Mouse (Mus musculus) heart, adult 9 months (tissue): ENCODE data around the gene Cyba.
A peak's percentile ranks its signal among the peaks of the same experiment; 100 is the strongest.

Experiments used
- DNase-seq, 2 experiments: peaks; one replicate each; pipeline ENCODE4 v3.0.0; 2022; ENCODE audit warnings: low spot score in 2 of 2

Gene Cyba

DNA sequence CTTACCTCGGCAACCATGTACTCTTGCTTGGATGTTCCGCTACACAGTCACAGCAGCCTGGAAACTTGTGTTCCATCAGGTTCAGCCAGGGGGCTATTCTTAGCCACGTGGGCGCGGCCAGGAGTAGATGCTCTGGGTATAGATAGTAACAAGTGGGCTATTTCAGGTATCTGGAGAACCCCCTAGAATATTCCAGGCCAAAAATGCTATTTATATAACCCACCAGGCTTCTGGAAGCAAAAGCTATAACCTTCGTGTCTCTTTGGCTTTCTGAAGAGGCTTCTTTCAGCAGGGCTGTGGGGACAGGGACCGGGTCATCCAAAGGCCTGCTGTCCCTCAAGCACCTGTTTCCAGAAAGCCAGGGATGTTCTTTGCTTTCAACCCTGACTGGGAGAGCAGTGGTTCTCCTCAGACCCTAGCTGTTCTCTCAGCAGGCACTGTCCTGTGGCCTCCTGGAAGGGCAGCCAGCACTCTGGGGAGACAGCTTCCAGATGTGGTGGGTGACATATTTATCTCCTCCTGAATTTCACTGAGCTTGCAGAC, 18.5 kb upstream of the Cyba start:
- DNase-seq: peak; percentile 74 to 80

DNA sequence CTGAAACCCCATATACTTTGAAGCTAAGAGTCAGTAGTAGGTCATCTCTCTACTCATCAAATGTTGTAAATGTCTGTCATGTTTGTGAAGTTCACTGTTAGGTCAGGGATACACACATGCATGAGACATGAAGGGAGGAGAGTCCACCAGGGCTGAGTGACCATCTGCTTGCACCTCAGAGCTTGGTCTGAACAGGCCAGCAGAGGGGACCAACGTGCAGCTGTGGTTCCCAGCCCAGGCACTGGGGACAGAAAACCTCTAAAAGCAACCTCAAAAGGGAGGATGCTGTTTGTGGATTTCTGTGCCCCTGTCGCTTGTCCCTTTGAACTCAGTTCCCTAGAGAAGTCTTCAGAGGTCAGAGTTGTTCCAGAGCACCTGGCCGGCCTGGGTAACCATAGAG, 12.5 kb upstream of the Cyba start:
- DNase-seq: no peak

DNA sequence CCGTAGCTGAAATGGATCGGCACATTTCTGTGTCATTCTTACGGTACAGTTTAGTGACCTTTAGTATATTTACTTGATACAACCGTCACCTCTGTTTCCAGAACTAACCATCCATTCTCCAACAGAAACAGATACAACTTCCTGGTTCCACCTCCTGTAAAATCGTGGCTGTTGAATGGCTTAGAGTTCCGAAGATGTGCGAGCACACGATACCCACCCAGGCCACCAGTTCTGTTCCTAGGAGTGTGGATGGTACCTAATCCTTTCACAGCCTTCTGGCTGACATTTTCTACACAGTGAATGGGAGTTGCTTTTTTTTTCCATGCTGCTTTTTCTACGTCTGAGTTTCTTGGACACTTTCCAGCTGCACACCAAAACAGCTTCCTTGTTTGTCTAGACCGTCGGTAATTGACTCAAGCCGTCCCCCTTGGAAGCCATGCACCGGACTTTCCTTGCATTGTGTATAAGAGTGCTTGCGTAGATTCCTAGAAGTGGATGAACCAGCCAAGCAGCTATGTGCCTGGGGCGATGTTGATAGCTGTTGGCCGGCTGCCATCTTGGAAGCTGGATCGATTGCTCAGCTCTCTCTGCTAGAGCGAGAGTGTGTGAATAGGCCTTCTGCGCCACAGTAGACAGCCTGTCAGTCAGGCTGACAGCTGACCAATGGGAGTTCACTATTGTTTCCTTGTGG, 11.5 kb upstream of the Cyba start:
- peak; percentile 83 to 90 for DNase-seq

DNA sequence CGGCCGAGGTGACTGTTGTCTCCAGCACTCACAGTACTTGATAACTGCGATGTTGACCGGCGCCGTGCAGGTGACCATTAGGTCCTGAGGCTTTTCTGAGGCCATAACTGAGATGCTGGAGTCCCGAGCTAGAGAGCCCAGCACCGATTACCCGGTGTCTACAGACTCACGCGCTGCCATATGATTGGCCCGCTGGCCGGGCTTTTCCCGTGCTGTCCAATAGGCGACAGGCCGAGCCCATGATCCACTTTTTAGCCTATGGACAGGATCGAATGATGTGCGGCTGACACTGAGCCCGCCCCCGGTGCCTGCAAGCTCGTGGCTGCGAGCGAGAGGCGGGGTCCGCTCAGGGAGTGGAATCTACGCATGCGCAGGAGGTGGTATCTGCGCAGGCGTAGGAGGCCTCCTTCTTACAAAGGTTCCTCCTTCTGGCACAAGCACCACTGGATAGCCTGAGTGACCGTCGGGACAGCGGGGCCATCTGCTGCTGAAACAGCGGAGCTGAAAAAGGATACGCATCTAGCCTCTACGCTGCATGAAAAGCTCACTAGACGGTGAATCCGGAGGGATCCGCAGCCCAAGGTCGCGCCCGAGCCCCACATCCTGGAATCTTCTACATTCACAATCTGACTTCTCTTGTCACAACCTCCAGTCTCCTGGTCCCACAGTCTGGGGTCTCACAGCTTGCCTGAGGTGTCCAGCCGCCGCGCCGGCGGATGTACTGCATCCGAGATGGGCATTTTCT, 10.7 kb upstream of the Cyba start, which contains the start of gene Mvd:
Gene Mvd (minus strand): TSS at position 161 of the 745 bp plus-strand sequence.
- peak; percentile 99 to 100 for DNase-seq

DNA sequence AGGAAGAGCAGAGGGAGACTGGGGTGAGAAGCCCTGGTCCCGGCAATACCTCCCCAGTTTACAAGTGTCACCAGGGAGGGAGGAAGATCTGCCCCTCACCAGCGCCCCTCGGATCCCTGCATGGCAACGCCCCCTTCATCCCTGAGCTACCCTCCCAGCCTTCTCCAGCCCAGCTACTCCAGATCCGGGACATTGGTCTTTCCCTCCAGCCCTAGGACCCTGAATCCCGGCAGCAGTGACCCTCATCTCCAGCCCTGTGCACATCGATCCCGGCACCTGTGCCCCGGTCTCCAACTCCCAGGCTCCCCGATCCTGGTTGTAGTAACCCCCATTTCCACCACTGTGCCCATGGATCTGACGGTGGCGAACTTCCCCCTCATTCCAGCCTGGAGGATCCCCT, 10.1 kb upstream of the Cyba start:
- DNase-seq: peak in 1 of 2 experiments; percentile 28

DNA sequence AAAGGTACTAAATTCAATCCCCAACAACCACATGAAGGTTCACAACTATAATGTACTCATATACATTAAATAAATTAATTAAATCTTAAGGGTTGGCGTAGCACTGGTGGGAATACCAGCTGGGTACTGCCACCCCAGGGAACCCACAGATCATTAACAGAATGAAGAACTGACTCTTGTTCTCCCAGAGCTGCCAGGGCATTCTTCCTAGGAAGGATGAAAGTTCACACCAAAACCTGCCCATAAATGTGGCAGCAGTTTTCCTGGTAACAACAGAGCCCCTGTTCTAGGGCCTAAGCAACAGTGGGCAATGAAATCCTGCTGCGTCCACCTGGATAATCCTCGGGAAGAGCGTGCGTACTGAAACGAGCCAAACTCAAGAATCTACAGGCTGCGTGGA, 9.6 kb upstream of the Cyba start:
- DNase-seq: no peak

DNA sequence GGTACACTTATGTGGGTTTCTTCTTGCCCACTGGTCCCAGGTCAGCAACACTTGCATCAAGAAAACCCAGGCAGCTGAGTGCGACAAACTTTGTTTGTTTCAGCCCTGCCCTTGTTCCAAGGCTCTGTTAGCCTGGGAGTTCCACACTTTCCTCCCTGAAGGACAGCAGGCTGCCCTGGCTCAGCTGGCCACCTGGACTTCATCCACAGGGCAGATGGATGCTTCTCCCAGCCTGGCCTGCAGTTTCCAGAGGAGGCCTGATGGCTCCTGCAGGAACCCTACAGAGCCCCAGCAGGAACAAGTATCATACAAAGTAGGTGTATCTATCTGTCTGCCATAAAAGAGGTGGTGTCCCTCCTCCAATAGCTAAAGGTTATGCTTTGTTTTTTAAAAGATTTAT, 8.6 kb upstream of the Cyba start:
- no peak for DNase-seq

DNA sequence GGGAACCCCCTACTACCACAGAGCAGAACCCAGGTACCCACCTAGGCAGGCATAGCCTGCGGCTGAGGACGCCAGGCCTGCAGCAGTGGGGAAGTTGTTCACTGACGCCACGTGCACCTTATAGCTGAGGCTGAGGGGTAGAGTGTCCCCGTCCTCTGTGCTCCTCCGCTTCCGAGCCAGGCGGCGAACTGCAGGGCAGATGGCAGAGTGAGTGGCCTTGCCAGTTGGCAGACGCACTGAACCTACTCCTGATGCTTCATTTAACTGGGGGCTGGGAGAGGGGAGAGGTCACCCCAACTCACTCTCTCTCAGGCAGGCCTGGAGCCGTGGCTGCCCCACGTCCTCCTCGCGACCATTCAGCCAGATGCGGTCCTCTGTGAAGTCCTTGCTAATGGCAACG, 6.6 kb upstream of the Cyba start:
- no peak for DNase-seq

DNA sequence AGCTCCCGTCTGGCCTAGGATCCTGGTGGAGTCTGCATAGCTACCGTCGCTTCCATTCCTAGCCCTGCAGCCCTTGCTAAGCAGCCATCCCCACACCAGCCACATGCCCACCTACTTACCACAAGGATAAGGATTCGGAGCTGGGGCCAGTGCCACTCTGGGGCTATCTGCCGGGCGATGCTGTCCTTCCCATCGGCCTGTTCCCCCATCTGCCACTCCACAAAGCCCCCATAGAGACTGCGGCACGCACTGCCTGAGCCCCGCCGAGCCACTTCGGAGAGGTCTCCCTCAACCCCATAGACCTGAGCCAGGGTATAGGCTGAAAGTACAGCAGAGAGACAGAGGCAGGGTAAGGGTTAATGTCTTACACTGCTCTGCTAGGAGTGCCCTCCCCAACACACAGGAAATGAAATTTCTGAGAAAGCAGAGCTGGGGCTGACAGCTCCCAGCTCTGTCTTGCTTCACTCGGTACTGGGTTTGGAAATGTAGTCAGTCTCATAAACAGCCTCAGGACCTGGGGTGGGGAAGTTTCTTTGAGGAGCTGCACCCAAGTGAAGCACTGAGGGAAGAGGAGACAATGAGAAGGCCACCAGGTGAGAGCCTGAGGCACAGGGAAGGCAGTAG, 5.1 kb upstream of the Cyba start:
- DNase-seq: no peak

DNA sequence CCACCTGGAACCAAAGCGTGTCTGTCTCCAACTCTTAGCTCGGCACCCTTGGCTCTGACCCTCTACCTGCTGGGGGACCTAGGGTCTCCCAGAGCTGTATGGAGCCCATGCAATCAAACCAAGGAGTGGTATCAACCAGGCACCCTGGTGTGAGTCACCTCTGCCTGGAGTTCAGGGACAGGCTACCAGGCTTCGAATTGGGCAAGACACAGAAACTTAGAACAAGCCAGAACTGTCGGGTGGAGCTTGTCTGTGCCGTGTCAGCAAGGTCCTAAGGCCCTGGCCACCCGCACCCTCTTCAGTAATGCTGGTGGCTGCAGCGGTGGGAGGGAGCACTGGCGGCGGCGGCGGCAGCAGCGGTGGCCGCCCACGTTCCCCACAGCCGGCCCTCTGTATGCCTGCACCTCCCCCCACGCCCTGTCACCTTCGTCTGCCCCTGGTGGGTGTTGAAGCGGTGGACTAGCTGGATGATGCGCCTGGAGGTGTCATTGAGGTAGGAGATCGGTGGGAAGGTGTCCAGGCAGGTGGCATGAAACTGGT, 3.9 kb upstream of the Cyba start:
- DNase-seq: no peak

DNA sequence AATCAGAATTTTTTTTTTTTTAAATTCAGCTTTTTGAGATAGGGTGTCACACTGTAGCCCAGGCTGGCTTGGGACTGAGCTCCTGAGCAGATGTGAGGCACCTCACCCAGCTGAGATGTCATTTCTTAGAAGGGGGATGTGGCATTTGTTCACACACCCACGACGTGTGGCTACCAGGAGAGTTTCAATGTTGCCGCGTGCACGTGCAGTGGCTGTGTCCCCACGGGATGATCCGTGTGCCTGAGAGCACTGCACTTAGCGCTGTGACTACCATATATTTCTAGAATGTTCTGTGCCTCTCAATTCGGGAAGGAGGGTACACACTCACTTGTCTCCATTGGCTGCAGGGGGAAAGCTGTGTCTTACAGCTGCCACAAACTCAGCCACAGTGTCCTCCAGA, 3.4 kb upstream of the Cyba start:
- DNase-seq: no peak

DNA sequence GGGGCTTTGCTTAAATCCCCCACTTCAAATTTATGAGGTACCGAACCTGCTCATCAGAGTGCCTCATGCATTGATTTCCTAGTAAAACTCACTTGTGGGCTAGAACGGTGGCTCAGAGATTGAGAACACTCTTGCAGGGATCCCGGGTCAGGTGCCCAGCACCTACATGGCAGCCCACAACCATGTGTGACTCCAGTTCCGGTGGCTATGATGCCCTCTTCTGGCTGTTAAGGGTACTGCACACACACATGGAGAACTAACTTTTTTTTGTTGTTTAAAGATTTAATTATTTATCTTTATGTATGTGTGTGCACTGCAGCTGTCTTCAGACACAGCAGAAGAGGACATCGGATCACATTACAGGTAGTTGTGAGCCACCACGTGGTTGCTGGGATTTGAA, 2.6 kb upstream of the Cyba start:
- no peak for DNase-seq

DNA sequence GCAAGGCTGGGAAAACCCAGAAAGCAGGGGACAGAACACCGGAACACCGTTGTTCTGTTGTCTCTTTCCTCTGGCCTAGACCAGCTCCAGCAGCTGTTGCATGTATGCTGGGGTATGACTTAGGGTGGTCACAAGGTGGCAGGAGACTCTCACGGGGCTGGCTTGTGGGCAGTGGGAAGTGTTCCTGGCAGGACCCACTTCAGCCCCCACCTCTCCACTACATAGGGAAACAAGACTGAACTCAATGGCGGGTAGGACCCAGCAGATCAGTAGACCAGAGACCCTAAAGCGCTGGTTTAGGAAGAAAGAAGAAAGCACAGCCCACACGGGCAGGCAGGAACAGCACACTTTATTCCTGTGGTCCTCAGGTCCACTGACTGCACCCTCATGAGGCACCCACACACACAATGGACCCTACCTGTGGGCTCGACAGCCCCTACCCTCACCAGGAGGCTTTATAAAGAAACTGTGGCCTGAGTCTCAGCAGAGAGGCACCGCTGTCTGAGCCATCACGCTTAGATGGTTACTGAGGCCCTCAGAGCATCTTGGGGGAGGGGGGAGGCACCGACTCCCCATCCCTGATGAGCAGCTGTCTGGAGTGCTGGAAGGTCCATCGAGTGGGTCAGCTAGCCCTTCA, 657 bp upstream of the Cyba start:
- DNase-seq: no peak

DNA sequence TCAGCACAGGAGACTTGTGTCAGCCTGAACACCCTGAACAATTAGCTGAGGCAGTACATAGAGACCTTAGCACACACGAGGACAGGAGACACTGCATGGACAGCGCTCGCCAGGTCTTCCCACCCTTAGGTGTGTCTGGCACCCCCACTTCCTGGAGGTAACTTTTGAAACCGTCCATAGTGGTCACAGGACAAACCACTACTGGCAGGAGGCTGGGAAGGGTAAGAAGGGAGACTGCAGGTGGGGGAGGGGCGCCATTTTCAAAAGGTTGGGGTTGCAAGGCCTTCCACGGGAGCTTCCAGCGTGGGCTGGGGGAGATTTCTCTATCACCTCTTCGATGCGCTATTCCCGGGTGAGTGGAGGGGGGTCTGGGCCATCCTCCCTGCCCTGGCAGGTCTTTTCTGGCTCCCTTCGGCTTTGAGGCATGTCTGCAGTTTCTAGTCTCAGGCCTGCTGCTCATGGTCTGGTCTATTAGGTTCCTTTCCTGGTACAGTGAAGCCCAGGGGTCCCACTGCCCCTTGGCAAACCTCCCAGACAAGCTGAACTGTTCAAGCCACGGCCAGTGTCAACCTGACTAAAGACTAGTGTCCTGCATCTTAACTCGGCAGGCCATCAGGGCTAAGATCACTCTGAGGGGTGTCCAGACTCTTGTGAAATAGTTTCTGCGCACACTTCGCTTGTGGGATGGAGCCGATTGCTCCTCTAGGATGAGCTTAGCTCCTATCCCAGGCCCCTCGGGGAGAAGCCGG, 862 bp downstream of the Cyba start:
- DNase-seq: no peak

DNA sequence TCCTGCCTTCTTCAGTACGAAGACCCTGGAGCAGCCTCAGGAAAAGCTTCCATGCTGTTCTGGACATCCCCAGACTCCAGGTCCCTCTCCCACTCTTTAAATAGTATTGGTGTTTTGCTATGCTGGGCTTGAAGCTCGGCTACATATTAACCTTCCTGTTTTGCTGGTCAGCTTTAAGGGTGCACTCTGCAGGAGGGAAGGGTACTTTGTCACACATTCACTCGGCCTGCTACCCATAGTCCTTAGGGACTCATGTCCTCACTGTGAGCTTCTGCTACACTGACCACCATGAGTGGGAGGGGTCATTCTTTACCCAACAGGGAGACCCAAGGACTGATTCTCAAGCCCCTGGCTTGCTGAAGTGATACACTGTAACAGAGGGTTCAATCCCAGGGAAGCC, 2.1 kb downstream of the Cyba start:
- no peak for DNase-seq

DNA sequence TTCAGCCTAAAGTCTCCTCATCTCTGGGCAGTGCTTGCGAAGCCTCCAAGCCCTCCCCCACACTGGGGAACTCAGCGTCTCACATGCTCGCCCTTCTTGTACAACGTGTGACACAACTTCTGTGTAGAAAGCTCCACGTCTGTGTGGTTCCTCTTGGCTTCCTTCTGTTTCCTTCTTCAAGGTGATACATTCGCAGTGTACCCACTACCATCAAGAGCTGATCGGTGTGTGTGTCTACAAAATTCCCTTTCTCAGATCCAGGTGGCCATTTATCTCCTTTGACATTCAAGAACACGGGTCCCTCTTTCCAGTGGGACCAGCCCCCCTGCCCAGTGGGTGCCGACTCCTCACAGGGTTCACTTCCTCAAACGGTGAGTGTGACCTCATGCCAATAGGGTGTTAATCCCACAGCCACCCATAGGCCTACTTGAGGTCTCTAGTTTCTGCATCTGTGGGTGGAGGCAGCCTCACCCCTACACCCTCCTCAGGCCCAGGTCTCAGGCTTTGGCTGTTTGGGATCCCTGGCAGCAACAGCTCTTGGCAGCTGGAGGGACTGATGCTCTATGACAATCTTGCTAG, 2.6 kb downstream of the Cyba start:
- peak; percentile 22 to 58 for DNase-seq

DNA sequence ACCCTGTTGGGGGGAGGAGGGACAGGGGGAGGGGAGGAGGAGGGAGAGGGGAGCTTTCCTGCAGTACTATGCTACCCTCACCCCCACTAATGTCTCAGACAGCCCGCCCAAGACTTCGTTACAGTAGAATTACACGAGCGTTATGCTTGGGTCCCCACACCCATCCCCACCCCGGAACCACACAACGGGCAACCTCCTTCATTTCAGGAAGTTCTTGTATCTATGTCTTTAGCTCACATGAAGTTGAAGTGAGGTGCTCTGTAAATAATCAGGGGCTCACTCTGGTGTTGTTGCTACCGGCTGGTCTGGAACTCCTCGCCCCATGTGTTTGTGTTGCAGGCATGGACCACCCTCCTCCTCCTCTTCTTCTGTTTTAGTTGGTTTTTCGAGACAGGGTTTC, 4.6 kb downstream of the Cyba start:
- no peak for DNase-seq

DNA sequence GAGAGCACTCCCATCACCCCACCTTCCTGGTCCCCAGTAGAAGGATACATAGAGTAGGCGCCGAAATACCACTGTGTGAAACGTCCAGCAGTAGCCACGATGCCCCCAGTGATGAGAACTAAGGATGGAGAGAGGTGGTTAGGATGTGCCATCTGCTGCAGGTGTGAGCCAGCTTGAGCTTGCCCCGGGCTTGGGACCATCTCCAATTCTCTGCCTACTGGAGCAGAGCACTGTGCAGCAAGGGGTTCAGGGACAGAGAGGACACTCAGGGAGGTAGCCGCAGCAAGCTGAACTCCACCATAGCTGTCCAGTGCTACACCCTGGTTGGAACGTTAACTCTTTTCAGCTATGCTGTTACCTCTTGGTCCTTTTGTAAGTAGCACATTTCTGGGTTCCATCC, 5.1 kb downstream of the Cyba start:
- no peak for DNase-seq

DNA sequence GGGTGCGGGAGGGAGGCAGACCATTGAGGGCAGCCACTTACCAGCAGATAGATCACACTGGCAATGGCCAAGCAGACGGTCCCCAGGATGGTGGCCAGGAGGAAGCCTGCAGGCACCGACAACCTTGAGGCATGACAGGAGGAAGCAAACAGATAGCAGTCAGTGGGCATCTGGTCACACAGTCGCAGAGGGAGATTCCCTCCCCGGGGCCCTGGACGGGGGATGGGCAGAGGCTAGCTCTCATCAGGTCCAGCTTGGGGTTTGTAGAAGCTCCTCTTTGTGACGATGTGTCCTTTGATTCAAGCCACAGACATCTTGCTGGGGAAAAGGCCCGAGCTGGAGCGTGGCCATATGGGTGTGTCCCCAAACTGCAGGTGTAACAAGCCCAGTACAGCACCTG, 6.6 kb downstream of the Cyba start:
- no peak for DNase-seq

DNA sequence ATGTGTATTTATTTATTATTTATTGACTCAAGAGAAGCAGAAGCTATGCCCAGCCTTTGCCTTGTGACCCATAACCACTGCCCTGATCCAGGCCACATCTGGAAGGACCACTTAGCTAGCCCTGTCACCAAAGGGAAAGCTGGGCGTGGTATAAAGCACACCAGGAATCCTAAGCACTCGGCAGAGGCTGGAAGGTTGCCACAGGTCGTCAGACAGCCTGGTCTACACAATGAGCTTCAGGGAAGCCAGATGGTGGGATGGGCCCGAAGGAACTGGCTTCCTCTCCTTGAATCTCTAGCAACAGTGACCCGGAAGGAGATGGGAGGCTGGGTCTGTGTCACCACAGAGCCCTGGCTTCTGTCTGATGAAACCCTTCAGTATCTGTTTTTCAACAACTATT, 9.1 kb downstream of the Cyba start:
- peak; percentile 54 to 65 for DNase-seq

DNA sequence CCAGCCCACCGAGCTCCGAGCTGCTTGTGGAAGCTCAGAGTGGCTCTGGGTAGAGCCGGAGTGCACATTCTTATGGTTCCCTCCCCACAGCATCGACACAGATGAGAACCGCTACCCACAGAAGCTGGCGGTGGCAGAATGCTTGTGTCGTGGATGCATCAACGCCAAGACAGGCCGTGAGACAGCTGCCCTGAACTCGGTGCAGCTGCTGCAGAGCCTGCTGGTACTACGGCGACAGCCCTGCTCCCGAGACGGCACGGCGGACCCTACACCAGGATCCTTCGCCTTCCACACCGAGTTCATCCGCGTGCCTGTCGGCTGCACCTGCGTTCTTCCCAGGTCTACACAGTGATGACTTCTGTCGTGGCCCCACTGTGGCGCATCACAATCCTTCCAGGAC, 9.5 kb downstream of the Cyba start:
- DNase-seq: no peak
